Mouse (Mus musculus) liver, embryonic 16.5 days (tissue): Measurements from ENCODE around the gene Tmem63c. TPM values are rescaled to one million over a fixed set of nuclear protein-coding genes. Genes with fewer than 3 reads are reported as not detected.

Experiments
- ATAC-seq: fragments of 200-750 bp; cut with Nextera tagmentation; 2 replicates; pipeline ENCODE4 v1.8.0; 2017; ENCODE audit warnings: low read depth, mild to moderate bottlenecking, moderate number of reproducible peaks, moderate library complexity
- H3K27ac ChIP-seq: fragments of 300-500 bp; sonication (generic); 2 replicates; pipeline ENCODE4 v1.5.1; 2014; ENCODE audit warnings: mild to moderate bottlenecking, low read length
- H3K27me3 ChIP-seq: fragments of 300-500 bp; sonication (generic); 2 replicates; pipeline ENCODE4 v1.6.1; 2014; ENCODE audit warnings: low read depth, low read length, mixed read lengths; ENCODE audit not compliant: control insufficient read depth, insufficient read depth
- H3K36me3 ChIP-seq: fragments of 300-500 bp; sonication (generic); 2 replicates; pipeline ENCODE4 v1.6.1; 2014; ENCODE audit warnings: mild to moderate bottlenecking; ENCODE audit not compliant: control insufficient read depth, insufficient read depth
- H3K4me1 ChIP-seq: fragments of 300-500 bp; sonication (generic); 2 replicates; pipeline ENCODE4 v1.6.1; 2014; ENCODE audit warnings: low read depth, low read length, mixed read lengths; ENCODE audit not compliant: control insufficient read depth
- H3K4me2 ChIP-seq: fragments of 300-500 bp; sonication (generic); 2 replicates; pipeline ENCODE4 v1.6.1; 2014; ENCODE audit warnings: low read depth, low read length, mixed read lengths
- H3K4me3 ChIP-seq: fragments of 300-500 bp; sonication (generic); 2 replicates; pipeline ENCODE4 v1.5.1; 2014; ENCODE audit warnings: low read depth, mild to moderate bottlenecking, low read length
- H3K9ac ChIP-seq: fragments of 300-500 bp; sonication (generic); 2 replicates; pipeline ENCODE4 v1.6.1; 2014; ENCODE audit warnings: low read depth, low read length
- H3K9me3 ChIP-seq: fragments of 300-500 bp; sonication (generic); replicated peaks from 2 replicates; pipeline ENCODE4 v1.6.1; 2016; ENCODE audit warnings: low read length; ENCODE audit not compliant: control insufficient read depth
- WGBS: fragments of 180-500 bp; shearing (Covaris S2); extraction: QIAGEN DNeasy Blood & Tissue Kit; methylation state at CpG from one replicate; pipeline ENCODE4 v1.1.7; 2014; ENCODE audit not compliant: insufficient replicate concordance; 5-methylcytosine and 5-hydroxymethylcytosine counted together
- microRNA-seq: library from miRNA; unstranded; fragments of <30 nt; microRNA quantifications from one replicate; pipeline ENCODE4, GENCODE M21; 2016
- polyA plus RNA-seq: library from polyadenylated mRNA; unstranded; fragments of >200 nt; fragmentation: Nextera tagmentation; extraction: Ambion mirVana; gene quantifications from 2 replicates; pipeline ENCODE4 v1.2.1, GENCODE M21; 2015

Gene Tmem63c
- polyA plus RNA-seq, 1 experiment from 2014 or later = not detected

- H3K27me3 ChIP-seq = no peaks in the 10 kb centered on the region
- ATAC-seq = no peak
- H3K4me1 ChIP-seq = no peaks in the 10 kb centered on the region
- H3K9me3 ChIP-seq = no peaks in the 10 kb centered on the region
- H3K9ac ChIP-seq = no peak overlapping the region
- H3K27ac ChIP-seq = no peak overlapping the region
- H3K4me2 ChIP-seq = no peak overlapping the region
- H3K36me3 ChIP-seq = no peaks in the 10 kb centered on the region
- H3K4me3 ChIP-seq = no peak overlapping the region
- WGBS = 47% methylated on average over 2 of the region's 2 CpGs
Measured at GRCm38 (mm10) chr12:87138768-87139167, 117.6 kb downstream of the Tmem63c start.

Small RNAs within 50 kb of the gene (microRNA-seq; reads per million reads assigned to microRNA genes)
- not detected for gene Gm25847

Other genes starting within 250 kb of the Tmem63c start
- gene Irf2bpl, start 136.5 kb upstream of the Tmem63c start, polyA plus RNA-seq = 1.8 and 2.3 TPM in 2 replicates
- gene Cipc, start 74.3 kb upstream of the Tmem63c start, polyA plus RNA-seq = 7.8 and 7.9 TPM in 2 replicates
- not detected in 2 replicates for gene Zdhhc22, start 30.9 kb upstream of the Tmem63c start, polyA plus RNA-seq
- gene Ngb, start 81.2 kb downstream of the Tmem63c start, polyA plus RNA-seq = 0.07 TPM in 1 of 2 replicates, not detected in the other
- 105 and 124 TPM in 2 replicates for gene Gstz1, start 125.8 kb downstream of the Tmem63c start, polyA plus RNA-seq
- gene Pomt2, start 126.6 kb downstream of the Tmem63c start, polyA plus RNA-seq = 3.8 and 4.0 TPM in 2 replicates
- 6.1 and 7.7 TPM in 2 replicates for gene Samd15, start 178.4 kb downstream of the Tmem63c start, polyA plus RNA-seq
- gene Tmed8, start 179.1 kb downstream of the Tmem63c start, polyA plus RNA-seq = 0.40 and 0.41 TPM in 2 replicates
- 0.25 and 0.29 TPM in 2 replicates for gene Noxred1, start 217.4 kb downstream of the Tmem63c start, polyA plus RNA-seq
- gene Vipas39, start 244.9 kb downstream of the Tmem63c start, polyA plus RNA-seq = 9.8 and 10.2 TPM in 2 replicates
- 108 and 119 TPM in 2 replicates for gene Ahsa1, start 245.1 kb downstream of the Tmem63c start, polyA plus RNA-seq